Mouse (Mus musculus) liver, postnatal 0 days (tissue): ENCODE results near the gene Cradd.
A peak's percentile ranks its signal among the peaks of the same experiment; 100 is the strongest.

ENCODE experiments used
- CTCF ChIP-seq: sonication (generic); IDR thresholded peaks from 2 replicates; pipeline ENCODE4 v1.5.1; 2016; ENCODE audit warnings: antibody characterized with exemption, low read depth
- EP300 ChIP-seq: IDR thresholded peaks from 2 replicates; pipeline ENCODE4 v1.6.1; 2016; ENCODE audit warnings: antibody characterized with exemption, low read depth, mild to moderate bottlenecking

DNA sequence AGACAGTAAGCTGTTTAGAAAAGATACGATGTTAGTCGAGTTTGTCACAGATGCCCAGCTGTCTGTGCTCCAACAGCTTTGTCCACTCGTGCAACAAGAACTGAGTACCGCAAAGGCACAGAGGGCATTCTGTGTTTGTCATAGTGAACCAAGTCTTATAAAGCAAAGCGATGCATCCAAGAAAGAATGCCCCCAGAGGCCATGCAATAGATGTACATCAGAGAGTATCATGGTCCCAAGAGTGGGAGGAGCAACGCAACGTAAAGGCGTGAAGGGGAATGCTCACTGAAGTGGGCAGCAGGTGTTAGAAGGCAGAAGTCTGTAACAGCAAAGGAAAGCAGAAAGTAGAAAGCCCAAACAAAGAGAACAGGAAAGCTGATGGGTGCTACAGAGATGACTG lies 66.0 kb downstream of the Cradd start:
- TF ChIP-seq CTCF (peak; percentile 20; the same call in 1 of the 2 replicates), EP300 (no peak)
